Mouse (Mus musculus): Measurements from ENCODE around the gene Casp7. TPM values are rescaled to one million over a fixed set of nuclear protein-coding genes. Genes with fewer than 3 reads are reported as not detected.

Gene Casp7
- polyA plus RNA-seq, 1 experiment from 2014 or later, result 17.9 TPM

- peaks cover 8% of the 10 kb centered on the region; the same call in 1 of the 2 replicates for H3K4me1 ChIP-seq (replicated peaks; ENCODE audit: control insufficient read depth, insufficient read depth)
- H3K4me3 ChIP-seq (ENCODE audit: low read depth, low read length), result peak overlapping the region; percentile 58; the same call in 1 of the 2 replicates
- peak overlapping the region; percentile 82 for H3K4me2 ChIP-seq (replicated peaks; ENCODE audit: low read depth)
- DNase-seq (ENCODE audit: low spot score), result no peak
- H3K27ac ChIP-seq (replicated peaks), result no peak overlapping the region
- no peaks in the 10 kb centered on the region for H3K36me3 ChIP-seq (ENCODE audit: control insufficient read depth, insufficient read depth, low read length)
- no peaks in the 10 kb centered on the region for H3K9me3 ChIP-seq (ENCODE audit: control insufficient read depth, low read length)
- 41% methylated on average over 12 of the region's 12 CpGs for WGBS
- H3K9ac ChIP-seq (ENCODE audit: low read length), result peak overlapping the region; percentile 65; the same call in 1 of the 2 replicates
- TF ChIP-seq CTCF (IDR thresholded peaks at IDR 0.05; ENCODE audit: low read depth), result no peak
- no peak for TF ChIP-seq EP300 (optimal IDR thresholded peaks at IDR 0.05)
- H3K27me3 ChIP-seq (ENCODE audit: control insufficient read depth, insufficient read depth, low read length), result no peaks in the 10 kb centered on the region
- no peak for ATAC-seq (ENCODE audit: low FRiP score, low TSS enrichment)
Observed at GRCm38 (mm10) chr19:56396227-56396626, 702 bp upstream of the Casp7 start.

- WGBS, result 43% methylated on average over 11 of the region's 11 CpGs
- Histone ChIP-seq H3K4me3 (ENCODE audit: low read depth, low read length) (peak overlapping the region; percentile 58), H3K9ac (ENCODE audit: low read length) (peak overlapping the region; percentile 65), H3K4me2 (replicated peaks; ENCODE audit: low read depth) (peak overlapping the region; percentile 82), H3K9me3 (ENCODE audit: control insufficient read depth, low read length) (no peaks in the 10 kb centered on the region), H3K27me3 (ENCODE audit: control insufficient read depth, insufficient read depth, low read length) (no peaks in the 10 kb centered on the region), H3K4me1 (replicated peaks; ENCODE audit: control insufficient read depth, insufficient read depth) (peaks cover 8% of the 10 kb centered on the region; the same call in 1 of the 2 replicates), H3K27ac (replicated peaks) (peak overlapping the region; percentile 93), H3K36me3 (ENCODE audit: control insufficient read depth, insufficient read depth, low read length) (no peaks in the 10 kb centered on the region)
- no peak for DNase-seq (ENCODE audit: low spot score)
- TF ChIP-seq CTCF (IDR thresholded peaks at IDR 0.05; ENCODE audit: low read depth) (no peak), EP300 (optimal IDR thresholded peaks at IDR 0.05) (no peak)
- no peak for ATAC-seq (ENCODE audit: low FRiP score, low TSS enrichment)
Observed at GRCm38 (mm10) chr19:56397663-56398527, 966 bp downstream of the Casp7 start.

- DNase-seq (ENCODE audit: low spot score) (no peak), ATAC-seq (ENCODE audit: low FRiP score, low TSS enrichment) (no peak)
- Histone ChIP-seq H3K27ac (replicated peaks) (no peak overlapping the region), H3K4me3 (ENCODE audit: low read depth, low read length) (no peak overlapping the region), H3K36me3 (ENCODE audit: control insufficient read depth, insufficient read depth, low read length) (no peaks in the 10 kb centered on the region), H3K9ac (ENCODE audit: low read length) (no peak overlapping the region), H3K27me3 (ENCODE audit: control insufficient read depth, insufficient read depth, low read length) (no peaks in the 10 kb centered on the region), H3K4me1 (replicated peaks; ENCODE audit: control insufficient read depth, insufficient read depth) (peaks cover 8% of the 10 kb centered on the region; the same call in 1 of the 2 replicates), H3K4me2 (replicated peaks; ENCODE audit: low read depth) (no peak overlapping the region; the same call in 1 of the 2 replicates), H3K9me3 (ENCODE audit: control insufficient read depth, low read length) (no peaks in the 10 kb centered on the region)
- TF ChIP-seq CTCF (IDR thresholded peaks at IDR 0.05; ENCODE audit: low read depth), result no peak
- TF ChIP-seq EP300 (optimal IDR thresholded peaks at IDR 0.05), result no peak
Observed at GRCm38 (mm10) chr19:56398528-56398795, 1.5 kb downstream of the Casp7 start.

GRCm38 (mm10) chr19:56400200-56400599, 3.3 kb downstream of the Casp7 start:
- TF ChIP-seq EP300 (optimal IDR thresholded peaks at IDR 0.05) (no peak), CTCF (IDR thresholded peaks at IDR 0.05; ENCODE audit: low read depth) (no peak)
- peak; percentile 94 for DNase-seq (ENCODE audit: low spot score)

GRCm38 (mm10) chr19:56401864-56402263, 4.9 kb downstream of the Casp7 start:
- no peak for ATAC-seq (ENCODE audit: low FRiP score, low TSS enrichment)
- Histone ChIP-seq H3K27ac (replicated peaks) (no peak overlapping the region), H3K9ac (ENCODE audit: low read length) (no peak overlapping the region), H3K4me1 (replicated peaks; ENCODE audit: control insufficient read depth, insufficient read depth) (peaks cover 5% of the 10 kb centered on the region; the same call in 1 of the 2 replicates), H3K4me3 (ENCODE audit: low read depth, low read length) (no peak overlapping the region), H3K4me2 (replicated peaks; ENCODE audit: low read depth) (no peak overlapping the region), H3K9me3 (ENCODE audit: control insufficient read depth, low read length) (no peaks in the 10 kb centered on the region), H3K27me3 (ENCODE audit: control insufficient read depth, insufficient read depth, low read length) (no peaks in the 10 kb centered on the region), H3K36me3 (ENCODE audit: control insufficient read depth, insufficient read depth, low read length) (no peaks in the 10 kb centered on the region)
- TF ChIP-seq CTCF (IDR thresholded peaks at IDR 0.05; ENCODE audit: low read depth) (no peak), EP300 (optimal IDR thresholded peaks at IDR 0.05) (no peak)
- 77% methylated on average over 6 of the region's 6 CpGs for WGBS
- DNase-seq (ENCODE audit: low spot score), result no peak

More at GRCm38 (mm10) chr19:56400200-56400599, 3.3 kb downstream of the Casp7 start:
- no peaks in the 10 kb centered on the region for H3K9me3 ChIP-seq (ENCODE audit: control insufficient read depth, low read length)
- no peak overlapping the region for H3K4me2 ChIP-seq (replicated peaks; ENCODE audit: low read depth)
- H3K9ac ChIP-seq (ENCODE audit: low read length), result no peak overlapping the region
- no peak overlapping the region for H3K4me3 ChIP-seq (ENCODE audit: low read depth, low read length)
- WGBS, result 41% methylated on average over 14 of the region's 14 CpGs
- H3K27ac ChIP-seq (replicated peaks), result no peak overlapping the region
- no peaks in the 10 kb centered on the region for H3K36me3 ChIP-seq (ENCODE audit: control insufficient read depth, insufficient read depth, low read length)
- ATAC-seq (ENCODE audit: low FRiP score, low TSS enrichment), result peak; percentile 86
- H3K4me1 ChIP-seq (replicated peaks; ENCODE audit: control insufficient read depth, insufficient read depth), result peaks cover 8% of the 10 kb centered on the region; the same call in 1 of the 2 replicates
- no peaks in the 10 kb centered on the region for H3K27me3 ChIP-seq (ENCODE audit: control insufficient read depth, insufficient read depth, low read length)

GRCm38 (mm10) chr19:56405824-56406223, 8.9 kb downstream of the Casp7 start:
- H3K27ac ChIP-seq (replicated peaks), result no peak overlapping the region
- no peak overlapping the region for H3K4me3 ChIP-seq (ENCODE audit: low read depth, low read length)
- TF ChIP-seq EP300 (optimal IDR thresholded peaks at IDR 0.05) (no peak), CTCF (IDR thresholded peaks at IDR 0.05; ENCODE audit: low read depth) (no peak)
- H3K36me3 ChIP-seq (ENCODE audit: control insufficient read depth, insufficient read depth, low read length), result no peaks in the 10 kb centered on the region
- 98% methylated on average over 4 of the region's 4 CpGs for WGBS
- no peak for DNase-seq (ENCODE audit: low spot score)
- H3K27me3 ChIP-seq (ENCODE audit: control insufficient read depth, insufficient read depth, low read length), result no peaks in the 10 kb centered on the region
- no peaks in the 10 kb centered on the region for H3K4me1 ChIP-seq (replicated peaks; ENCODE audit: control insufficient read depth, insufficient read depth)
- no peak for ATAC-seq (ENCODE audit: low FRiP score, low TSS enrichment)
- H3K9ac ChIP-seq (ENCODE audit: low read length), result no peak overlapping the region
- no peak overlapping the region for H3K4me2 ChIP-seq (replicated peaks; ENCODE audit: low read depth)
- H3K9me3 ChIP-seq (ENCODE audit: control insufficient read depth, low read length), result no peaks in the 10 kb centered on the region
